Mouse (Mus musculus) ovary, adult 18-20 months (tissue): ENCODE data around the gene Ripor2.

Source experiments
- DNase-seq: peaks from one replicate; pipeline ENCODE4 v3.0.0; 2022; ENCODE audit warnings: low spot score, mixed read lengths

Gene Ripor2

DNA sequence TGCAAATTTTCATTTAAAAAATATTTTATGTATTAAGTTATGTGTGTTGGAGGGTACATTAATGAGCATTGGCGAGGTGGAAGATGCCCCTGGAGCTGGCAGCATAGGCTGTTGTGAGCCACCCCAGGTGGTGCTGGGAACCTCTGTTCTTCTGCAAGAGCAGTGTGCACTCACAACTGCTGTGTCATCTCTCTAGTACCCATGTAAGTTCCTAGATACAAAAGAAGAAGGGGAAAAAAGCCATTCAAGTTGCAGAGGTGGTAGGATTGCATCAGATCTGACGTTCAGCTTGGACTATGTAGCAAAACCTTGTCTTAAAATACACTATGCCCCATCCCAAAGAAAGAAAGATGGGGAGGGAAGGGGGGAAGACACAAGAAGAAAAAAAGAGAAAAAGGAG lies 65.5 kb downstream of the Ripor2 start:
- DNase-seq, result no peak

DNA sequence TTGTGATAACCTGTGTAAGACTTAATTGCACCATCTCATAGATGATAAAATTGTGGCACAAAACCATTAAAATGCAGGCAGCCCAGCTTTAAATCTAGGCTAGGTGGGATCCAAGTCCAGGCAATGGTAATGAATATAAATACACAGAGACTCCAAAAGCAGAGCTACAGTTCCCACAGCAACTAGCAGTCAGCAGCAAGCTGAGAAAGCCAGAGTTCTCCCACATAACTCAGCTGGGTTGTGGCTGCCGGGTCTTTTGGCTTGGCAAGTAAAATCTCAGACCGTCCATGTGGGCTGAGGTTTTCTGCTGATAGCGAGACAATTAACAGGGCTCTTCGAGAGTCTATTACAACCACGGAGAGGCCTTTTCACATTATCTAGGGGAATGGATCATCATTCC lies 66.0 kb downstream of the Ripor2 start:
- DNase-seq, result no peak

DNA sequence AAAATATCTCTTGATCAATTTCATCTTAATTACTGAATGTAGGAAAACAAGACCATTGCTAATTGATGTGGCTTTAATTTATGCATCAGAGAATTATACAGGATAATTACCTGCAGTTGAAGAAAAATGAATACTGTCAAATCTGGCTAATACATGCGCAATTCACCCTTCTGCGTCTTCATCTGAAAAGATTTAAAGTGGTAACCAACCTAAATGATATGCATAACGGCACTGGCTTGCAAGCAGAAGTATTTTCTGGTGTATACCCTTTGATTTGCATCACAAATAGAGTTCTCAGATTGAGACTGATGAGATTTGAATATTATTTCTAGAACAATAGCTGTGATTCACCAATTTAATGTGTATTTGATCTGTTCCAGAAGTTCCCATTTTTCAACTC lies 66.7 kb downstream of the Ripor2 start:
- DNase-seq, result no peak

DNA sequence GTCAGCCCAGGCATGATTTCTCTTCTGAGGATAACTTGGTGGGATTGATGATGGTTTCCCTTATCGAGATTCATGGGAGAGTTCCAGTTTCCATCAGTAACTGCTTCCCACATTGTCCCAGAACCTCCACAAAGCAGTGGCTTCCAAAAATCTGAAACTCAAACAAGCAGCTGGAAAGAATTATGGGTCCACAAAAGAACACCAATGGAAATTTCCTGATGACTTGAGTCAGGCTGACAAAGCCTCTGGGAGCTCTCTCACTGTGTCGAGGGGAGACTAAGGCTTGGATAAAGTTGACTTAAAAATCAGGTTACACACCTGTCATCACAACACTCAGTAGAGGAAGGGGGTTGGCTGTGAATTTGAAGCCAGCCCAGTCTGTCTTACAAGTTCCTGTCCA lies 67.1 kb downstream of the Ripor2 start:
- DNase-seq, result no peak

DNA sequence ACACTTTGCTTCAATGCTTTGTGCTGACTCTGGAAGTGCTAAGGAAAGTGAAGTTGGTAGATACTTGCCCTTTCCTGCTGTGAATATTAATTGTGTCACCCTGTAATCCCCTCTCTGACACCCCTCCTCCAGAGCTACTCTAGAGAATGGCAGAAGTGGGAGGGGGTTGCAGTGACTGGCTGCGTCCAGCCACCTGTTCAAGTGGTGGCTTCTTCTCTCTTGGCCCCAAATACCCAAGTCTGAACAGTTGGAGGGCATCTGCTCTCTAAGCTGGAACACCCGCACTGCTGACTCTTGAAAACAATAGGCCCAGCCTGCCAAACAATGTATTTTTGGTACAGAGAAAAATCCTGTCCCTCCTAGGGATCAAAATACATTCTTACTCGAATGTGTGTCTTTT lies 69.0 kb downstream of the Ripor2 start:
- no peak for DNase-seq

DNA sequence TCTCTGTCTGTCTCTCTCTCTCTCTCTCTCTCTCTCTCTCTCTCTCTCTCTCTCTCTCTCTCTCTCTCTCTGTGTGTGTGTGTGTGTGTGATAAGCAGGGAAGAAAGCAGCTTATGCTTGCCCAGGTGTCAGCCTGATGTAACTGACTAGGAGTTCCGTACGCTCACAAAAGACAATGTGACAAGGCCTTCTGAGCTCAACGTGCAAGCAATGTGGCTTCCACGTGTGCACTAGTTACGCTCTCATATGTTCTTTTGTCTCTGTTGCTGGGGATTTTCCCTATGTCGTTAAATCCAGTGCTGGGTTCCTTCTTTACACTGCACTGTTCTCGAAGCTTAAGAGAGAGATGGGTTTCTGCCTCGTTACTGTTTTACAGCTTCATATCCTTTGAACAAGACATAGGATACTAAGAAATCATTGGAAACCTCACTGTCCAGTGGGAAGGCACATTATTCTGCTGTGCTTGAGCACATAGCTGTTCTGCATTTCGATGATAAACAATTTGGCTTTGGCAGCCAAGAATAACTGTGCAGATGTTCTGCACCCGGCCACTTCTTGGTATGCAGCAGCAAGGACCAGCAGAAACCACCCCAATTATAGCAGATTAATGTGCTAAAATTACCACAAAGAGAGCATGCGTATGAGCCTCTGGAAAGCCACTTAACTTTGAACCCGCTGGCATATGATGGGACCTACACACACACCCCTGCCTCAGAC lies 73.1 kb downstream of the Ripor2 start:
- DNase-seq, result no peak

DNA sequence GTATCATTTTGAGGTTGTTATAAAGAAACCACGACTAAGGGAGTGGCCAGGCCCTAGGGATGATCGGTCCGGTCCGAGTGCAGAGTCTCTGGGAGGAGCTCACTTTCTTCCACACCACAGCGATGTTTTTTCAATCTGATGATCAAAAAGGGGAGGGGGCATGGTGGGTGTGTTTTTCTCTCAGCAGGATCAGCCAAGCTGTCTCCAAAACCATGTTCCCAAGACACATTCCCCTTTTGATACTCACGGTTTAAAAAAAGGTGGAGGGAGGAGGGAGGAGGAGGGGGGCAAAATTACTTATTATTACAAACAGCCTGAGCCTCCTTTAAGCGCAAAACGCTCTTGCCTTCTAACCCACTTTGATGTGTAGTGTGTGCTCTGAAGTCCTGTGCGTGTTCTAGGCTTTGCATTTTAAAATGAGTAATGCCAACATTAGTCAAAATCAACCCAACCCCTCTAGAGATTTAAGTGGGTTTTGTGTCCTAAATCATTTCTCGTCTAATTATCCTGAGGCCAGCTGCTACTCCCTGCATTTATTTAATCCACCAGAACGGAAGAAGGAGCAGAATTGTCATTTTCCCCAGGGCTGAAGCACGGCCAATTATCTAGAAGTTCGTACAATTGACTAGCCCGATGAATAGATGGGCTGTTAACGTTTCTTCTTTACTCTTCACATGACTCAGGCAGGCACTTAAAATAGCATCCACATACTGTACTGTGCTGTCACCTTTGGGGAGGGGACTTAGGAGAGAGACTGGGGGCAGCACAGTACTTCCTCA lies 74.9 kb downstream of the Ripor2 start:
- no peak for DNase-seq

DNA sequence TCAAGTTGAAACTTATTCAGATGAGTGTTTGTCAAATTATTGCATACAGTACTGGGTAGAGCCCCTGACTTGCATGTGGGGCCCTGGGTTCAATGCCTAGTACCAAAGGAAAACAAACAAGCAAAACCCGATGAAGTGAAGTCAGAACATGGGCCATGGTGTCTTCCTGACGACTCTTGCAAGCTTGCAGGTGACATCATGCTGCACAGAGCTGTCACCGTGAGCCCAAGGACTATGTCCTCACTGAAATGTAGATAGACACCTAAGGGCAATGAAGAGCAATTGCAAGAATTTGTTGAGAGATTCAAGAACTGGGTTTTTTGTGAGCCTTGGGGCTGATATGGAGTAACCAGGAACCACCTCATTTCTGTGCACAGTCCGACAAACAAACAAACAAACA lies 84.8 kb downstream of the Ripor2 start:
- no peak for DNase-seq

DNA sequence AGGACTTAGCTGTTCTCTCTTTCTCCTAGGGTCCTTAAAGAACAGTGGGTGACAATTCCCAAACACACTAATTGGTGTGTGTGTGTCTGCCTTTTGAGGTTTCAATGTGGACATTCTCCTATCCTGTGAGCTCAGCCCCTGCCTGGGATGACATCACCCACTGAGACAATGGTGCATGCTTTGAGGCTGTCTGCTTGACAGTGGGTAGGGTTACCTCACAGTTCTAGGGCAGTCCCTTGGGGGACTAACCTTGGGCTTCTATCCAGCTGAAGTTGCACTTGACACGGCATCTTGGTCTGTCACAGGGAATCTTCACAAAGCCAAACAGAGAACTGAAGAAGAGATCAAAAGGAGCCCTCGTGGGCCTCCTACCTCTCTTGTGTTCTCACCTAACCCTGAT lies 86.6 kb downstream of the Ripor2 start:
- DNase-seq, result no peak

DNA sequence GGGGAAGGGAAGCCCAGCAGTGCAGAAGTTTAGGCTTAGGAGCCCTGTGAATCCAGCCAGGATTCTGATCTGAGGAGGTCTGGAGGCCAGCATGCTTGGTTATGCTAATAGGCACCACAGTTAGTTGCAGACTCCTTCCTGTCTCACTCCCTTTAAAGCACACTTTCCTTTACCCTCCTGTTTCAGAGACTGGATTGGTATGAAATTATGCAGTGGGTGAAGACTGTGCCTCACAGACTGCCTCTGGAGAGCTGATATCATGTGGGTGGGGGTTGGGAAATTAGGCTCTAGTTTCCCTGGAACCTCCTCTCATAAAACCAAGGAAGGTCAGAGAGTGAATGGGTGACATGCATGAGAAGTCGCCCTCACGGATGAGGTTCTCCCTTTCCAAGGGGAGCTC lies 88.7 kb downstream of the Ripor2 start:
- DNase-seq, result no peak

DNA sequence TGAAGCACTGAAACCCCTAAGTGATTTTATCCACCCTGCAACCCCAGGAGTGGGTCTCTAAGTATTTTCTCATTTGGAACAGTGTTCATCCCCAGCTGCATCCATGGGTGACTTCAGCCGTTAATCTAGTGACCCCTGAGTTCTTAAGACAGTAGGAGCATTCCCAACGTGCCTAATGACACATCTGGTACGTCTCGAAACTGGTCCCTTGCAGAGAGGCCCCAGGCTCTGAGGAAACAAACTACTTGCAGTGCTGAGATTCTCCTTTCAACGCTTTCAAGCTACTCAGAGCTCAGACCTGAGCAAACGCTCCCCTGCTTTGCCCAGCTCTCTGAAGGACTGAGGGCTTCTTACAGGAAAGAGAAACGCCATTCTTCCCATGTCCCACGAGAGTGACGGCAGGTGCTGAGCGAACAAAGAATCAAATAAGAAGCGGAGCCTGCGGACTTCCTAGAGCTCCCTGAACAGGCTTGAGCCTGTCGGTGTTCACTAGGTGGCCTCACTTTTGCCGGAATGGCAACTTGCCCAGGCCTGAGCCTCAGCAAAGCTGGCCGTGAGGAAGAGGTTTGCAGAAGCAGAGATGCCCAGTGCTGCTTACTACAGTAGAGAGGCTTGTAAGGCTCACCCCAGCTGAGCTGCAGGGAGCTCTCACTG lies 97.2 kb downstream of the Ripor2 start:
- no peak for DNase-seq

DNA sequence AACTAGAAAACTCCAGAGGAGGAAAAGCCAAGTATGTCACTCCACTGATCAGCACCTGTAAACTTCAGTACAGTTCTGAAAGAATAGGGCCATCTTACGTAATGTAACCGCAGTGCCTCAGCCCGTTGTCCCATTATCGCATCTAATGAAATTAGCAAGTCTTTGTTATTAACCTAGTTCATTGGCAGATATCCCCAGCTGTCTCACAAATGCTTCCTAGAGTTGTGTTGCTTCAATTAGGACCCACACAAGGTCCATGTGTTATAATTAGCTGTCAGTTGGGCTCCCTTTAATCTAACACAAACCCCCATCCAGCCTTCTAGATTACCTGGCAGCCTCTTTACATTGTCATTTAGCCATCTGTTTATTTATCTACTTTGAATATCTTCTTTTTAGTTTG lies 99.0 kb downstream of the Ripor2 start:
- no peak for DNase-seq

DNA sequence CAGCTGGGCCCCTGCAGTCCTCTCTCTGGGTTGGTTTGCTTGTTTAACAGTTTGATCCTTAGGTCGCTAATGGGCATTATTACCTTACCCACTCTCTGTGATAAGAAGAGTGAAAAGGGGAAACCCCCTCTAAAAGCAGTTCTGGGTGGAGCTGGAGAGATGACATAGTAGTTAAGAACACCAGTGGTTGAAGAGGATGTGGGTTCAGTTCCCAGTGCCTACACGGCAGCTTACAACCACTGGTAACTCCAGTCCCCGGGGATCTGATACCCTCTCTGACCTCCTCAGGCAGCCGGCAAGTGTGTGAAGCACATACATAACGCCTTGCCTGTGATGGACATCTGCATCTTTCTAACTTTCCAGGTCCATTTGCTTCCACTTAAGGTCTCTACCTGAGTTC lies 100.4 kb downstream of the Ripor2 start:
- no peak for DNase-seq

DNA sequence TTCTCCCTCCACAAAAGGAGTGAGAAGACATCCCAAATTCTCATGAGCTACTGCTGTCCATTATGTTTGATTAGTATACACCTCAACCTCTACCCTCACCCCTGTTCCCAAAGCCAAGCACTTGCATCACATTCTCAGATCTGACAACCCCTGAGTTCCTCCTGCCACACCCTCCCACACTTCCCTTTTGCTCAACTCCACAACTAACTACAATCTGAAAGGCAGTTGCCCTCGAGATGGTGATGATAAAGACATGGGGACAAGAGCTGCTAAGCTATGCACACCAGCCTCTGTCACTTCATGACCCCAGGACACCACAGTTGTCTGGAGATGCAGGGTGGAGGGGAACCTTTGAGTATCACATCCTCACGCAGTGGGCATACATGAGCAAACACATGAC lies 102.5 kb downstream of the Ripor2 start:
- no peak for DNase-seq

DNA sequence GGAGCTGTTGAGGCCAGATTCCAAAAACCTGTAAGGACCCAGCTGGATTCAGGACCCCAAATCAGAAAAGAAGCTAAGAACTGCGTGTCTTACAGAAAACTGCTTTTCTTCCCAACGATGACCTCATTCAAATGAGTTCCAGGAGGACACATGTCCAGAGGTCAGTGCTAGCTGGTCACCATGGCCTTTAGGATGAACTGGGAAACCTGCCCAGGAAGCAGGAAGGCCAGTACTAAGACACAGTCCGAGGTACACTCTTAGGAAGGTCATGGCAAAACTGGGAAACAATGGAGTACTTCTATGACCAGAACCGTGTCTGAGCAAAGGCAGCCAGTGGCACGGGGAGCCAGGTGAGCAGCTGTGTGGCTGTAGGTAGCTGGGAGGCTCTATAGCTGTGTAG lies 103.9 kb downstream of the Ripor2 start:
- no peak for DNase-seq

DNA sequence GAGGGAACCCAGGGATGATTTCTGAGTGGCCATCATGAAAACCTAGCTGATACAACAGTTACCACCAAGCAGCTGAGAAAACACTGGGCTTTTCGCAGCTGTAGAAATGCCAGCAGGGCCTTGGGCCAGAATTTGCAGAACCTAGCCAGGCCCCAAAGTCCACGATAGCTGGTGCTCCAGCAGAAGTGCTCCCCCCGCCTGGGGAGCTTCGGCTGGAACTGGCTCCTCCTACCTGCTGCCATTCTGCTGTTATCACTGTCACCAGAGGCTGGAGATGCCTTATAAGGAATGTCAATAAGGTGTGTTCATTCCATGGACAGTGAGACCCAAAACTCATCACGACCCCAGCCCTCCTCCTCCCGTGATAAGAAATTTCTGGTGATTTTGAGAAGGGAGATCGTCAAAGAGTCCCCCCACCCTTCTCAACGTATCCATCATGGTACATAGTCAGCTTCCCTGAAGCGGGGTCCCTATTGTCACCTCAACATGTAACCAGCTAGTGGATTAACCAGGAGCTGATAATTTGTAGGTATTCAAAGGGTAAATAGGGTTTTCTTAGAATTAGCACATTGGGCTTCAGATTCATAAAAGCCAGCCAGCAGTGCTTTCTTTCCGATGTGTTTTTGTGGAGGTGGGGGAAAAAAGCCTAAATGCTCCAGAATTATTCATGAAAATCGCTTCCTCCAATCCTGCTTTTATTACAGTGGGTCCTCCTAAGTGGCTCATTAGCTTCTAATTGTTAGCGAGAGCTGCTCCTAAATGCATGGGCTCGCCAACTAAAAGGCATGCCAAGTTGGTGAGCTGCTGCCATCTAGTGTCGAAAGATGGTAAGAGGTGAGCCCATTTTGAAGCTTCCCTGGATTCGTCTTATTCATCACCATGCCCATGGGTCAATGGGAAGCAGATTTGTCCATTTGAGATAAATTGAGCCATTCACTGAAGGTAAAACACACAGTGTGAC lies 105.0 kb downstream of the Ripor2 start:
- DNase-seq, result peak; percentile 17

DNA sequence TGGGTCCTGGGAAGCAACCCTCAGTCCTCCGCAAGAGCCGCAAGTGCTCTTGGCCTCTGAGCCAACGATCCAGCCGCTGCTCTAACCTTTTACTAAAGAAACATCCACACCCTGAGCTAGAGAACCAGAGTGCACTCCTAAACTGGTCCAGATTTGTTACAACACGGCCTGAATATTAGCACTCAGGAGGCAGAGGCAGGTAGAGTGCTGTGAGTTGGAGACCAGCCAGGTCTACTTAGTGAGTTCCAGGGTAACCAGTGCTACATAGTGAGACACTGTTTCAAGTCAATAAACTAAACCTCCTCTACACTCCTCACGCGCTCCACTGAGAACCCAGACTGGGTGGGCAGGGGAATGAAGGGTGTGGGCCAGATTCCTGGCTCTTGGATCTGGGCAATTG lies 111.3 kb downstream of the Ripor2 start:
- no peak for DNase-seq

DNA sequence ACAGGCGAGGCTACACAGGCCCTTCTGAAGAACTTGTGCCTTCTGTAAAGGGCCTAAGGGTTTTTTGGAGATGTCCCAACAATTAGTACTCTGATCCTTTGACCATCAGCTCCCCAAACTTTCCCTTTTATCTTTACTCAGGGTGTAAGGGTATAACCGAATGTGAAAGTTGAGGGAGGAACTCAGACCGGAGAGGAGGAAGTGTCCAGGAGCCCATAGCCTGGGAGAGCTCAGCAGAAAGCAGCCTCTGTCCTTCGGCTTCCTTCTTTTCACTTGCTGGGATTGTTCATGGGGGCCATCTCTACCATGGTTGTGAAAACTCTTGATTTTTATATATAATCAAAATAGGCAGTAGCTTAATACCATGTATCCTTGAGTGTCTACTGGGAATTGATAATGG lies 116.8 kb downstream of the Ripor2 start:
- no peak for DNase-seq

DNA sequence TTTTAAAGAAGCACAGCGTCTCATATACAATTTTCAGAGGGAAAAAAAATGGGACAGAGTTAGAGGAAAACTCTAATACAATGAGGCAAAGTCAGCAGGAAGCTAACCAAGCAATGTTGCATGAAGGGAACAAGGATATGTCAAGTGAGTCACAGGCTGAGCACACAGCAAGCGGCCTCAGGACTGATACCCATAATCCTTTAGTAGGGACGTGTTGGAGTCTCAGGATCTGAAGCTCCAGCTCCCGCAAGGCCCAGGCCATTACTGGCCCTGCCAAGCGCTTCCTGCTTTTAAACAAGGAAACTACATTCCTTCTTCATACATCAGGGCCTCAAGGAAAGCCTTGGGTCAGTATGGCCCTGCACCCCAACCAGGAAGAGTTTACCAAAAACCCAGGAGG lies 120.1 kb downstream of the Ripor2 start:
- DNase-seq, result no peak

DNA sequence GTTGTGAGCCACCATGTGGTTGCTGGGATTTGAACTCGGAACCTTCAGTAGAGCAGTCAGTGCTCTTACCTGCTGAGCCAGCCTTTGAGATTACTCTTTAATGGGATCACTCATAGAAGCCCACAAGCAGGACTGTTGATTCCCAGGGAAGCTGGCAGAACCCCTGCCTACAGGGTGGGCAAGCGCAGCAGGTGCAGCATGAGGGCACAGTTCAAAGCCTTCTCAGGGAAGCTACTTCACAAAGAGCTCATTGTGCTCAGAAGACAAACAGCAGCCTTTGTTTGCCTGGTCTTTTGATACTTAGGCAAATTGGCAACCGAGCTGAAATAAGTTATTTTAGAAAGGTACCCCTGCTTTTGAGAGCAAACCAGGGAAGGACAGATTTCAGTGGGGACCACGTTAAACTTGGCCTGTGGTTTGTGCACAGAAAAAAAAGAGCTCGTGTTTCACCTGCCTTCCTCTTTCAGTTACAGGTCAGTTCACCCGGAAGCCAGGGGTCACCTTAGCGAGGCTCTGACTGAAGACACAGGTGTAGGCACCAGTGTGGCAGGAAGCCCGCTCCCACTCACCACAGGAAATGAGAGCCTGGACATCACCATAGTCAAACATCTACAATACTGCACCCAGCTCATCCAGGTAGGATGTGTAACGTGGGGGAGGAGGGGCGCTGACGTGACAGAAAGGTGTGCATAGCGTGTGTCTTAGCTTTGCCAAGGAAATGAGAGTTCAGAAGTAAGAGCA lies 127.8 kb downstream of the Ripor2 start:
- no peak for DNase-seq

DNA sequence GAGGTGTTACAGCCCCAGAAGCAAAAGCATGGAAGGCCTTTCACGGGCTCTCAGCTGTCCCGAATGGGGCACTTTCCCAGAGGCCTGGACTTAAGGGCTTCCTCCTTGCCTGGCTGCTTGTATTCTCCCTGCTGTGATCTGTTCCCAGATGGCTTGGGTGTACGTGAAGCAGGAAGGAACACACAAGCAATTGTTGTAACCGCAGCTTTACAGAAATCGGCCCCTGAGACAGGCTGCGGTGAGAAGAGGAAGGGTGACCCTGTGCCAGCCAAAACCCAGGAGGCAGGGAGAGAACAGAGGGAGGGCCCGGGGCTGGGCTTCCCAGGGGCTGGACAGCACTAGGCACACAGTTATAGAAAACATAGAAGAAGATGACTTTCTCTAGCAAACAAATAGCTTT lies 129.0 kb downstream of the Ripor2 start:
- DNase-seq, result no peak
